Mouse (Mus musculus): ENCODE measurements at regions not wholly inside any gene's neighbourhood (a gene's known extent, or its start where the extent isn't known, plus 50 kb on each side); places are given as distances from the start of the nearest gene placed in this dataset.

- no peak for TF ChIP-seq POLR2A (IDR thresholded peaks at IDR 0.05; ENCODE audit: borderline replicate concordance, extremely low read depth, insufficient read depth, insufficient read length, poor library complexity, severe bottlenecking)
- no peak for TF ChIP-seq CTCF (IDR thresholded peaks at IDR 0.05; ENCODE audit: borderline replicate concordance, extremely low read depth, insufficient read depth, insufficient read length)
Measured at GRCm38 (mm10) chr10:55892606-55893005, 214.1 kb upstream of the Msl3l2 start.

Data from brain, embryonic 14.5 days (tissue).